Mouse (Mus musculus) hindbrain, embryonic 16.5 days (tissue): ENCODE data around the gene Ppp1r26. TPM values are rescaled to one million over a fixed set of nuclear protein-coding genes. Genes with fewer than 3 reads are reported as not detected.

Source experiments
- ATAC-seq: fragments of 200-750 bp; cut with Nextera tagmentation; 2 replicates; pipeline ENCODE4 v1.8.0; 2017; ENCODE audit warnings: moderate TSS enrichment, moderate library complexity
- H3K27ac ChIP-seq: fragments of 300-500 bp; sonication (generic); 2 replicates; pipeline ENCODE4 v1.5.1; 2014; ENCODE audit warnings: low read depth, mild to moderate bottlenecking, control low read depth, low read length, moderate library complexity
- H3K27me3 ChIP-seq: fragments of 300-500 bp; sonication (generic); replicated peaks from 2 replicates; pipeline ENCODE4 v1.6.1; 2014; ENCODE audit warnings: low read length; ENCODE audit not compliant: control insufficient read depth, insufficient read depth
- H3K36me3 ChIP-seq: fragments of 300-500 bp; sonication (generic); 2 replicates; pipeline ENCODE4 v1.6.1; 2014; ENCODE audit warnings: mild to moderate bottlenecking, low read length, moderate library complexity, mixed read lengths; ENCODE audit not compliant: control insufficient read depth, insufficient read depth
- H3K4me1 ChIP-seq: fragments of 300-500 bp; sonication (generic); 2 replicates; pipeline ENCODE4 v1.6.1; 2014; ENCODE audit warnings: low read depth, low read length; ENCODE audit not compliant: control insufficient read depth, insufficient read depth
- H3K4me2 ChIP-seq: fragments of 300-500 bp; sonication (generic); 2 replicates; pipeline ENCODE4 v1.6.1; 2014; ENCODE audit warnings: mild to moderate bottlenecking, low read length, control low read depth, moderate library complexity
- H3K4me3 ChIP-seq: fragments of 300-500 bp; sonication (generic); 2 replicates; pipeline ENCODE4 v1.5.1; 2014; ENCODE audit warnings: mild to moderate bottlenecking, low read length, control low read depth, moderate library complexity
- H3K9ac ChIP-seq: fragments of 300-500 bp; sonication (generic); 2 replicates; pipeline ENCODE4 v1.6.1; 2014; ENCODE audit warnings: low read depth, mild to moderate bottlenecking, control low read depth, low read length, moderate library complexity
- H3K9me3 ChIP-seq: fragments of 300-500 bp; sonication (generic); 2 replicates; pipeline ENCODE4 v1.6.1; 2014; ENCODE audit warnings: mild to moderate bottlenecking, low read length, moderate library complexity; ENCODE audit not compliant: control insufficient read depth
- WGBS: fragments of 180-500 bp; shearing (Covaris S2); extraction: QIAGEN DNeasy Blood & Tissue Kit; methylation state at CpG from one replicate; pipeline ENCODE4 v1.1.7; 2014; 5-methylcytosine and 5-hydroxymethylcytosine counted together
- polyA plus RNA-seq: library from polyadenylated mRNA; unstranded; fragments of >200 nt; fragmentation: Nextera tagmentation; extraction: Ambion mirVana; gene quantifications from 2 replicates; pipeline ENCODE4 v1.2.1, GENCODE M21; 2015

Ppp1r26 gene
- polyA plus RNA-seq, 1 experiment from 2014 or later: 14.5 TPM

- Histone ChIP-seq H3K27me3 (no peaks in the 10 kb centered on the region), H3K27ac (no peak overlapping the region), H3K4me1 (no peaks in the 10 kb centered on the region), H3K4me2 (no peak overlapping the region), H3K4me3 (no peak overlapping the region), H3K9me3 (no peaks in the 10 kb centered on the region), H3K9ac (no peak overlapping the region), H3K36me3 (no peaks in the 10 kb centered on the region)
- WGBS: 91% methylated on average over 10 of the region's 10 CpGs
- ATAC-seq: no peak
These were observed 56.4 kb downstream of the Ppp1r26 start for GRCm38 (mm10) chr2:28502987-28503386.

- Histone ChIP-seq H3K9me3 (no peaks in the 10 kb centered on the region), H3K36me3 (no peaks in the 10 kb centered on the region), H3K27me3 (no peaks in the 10 kb centered on the region), H3K4me2 (no peak overlapping the region), H3K4me3 (no peak overlapping the region), H3K9ac (no peak overlapping the region), H3K4me1 (no peaks in the 10 kb centered on the region), H3K27ac (no peak overlapping the region)
- WGBS: 91% methylated on average over 13 of the region's 13 CpGs
- no peak for ATAC-seq
These were observed 58.1 kb downstream of the Ppp1r26 start for GRCm38 (mm10) chr2:28504676-28505075.

Other genes with a start within 250 kb of the Ppp1r26 start
- 3.0 and 4.5 TPM in 2 replicates for gene 1700007K13Rik, start 19.5 kb downstream of the Ppp1r26 start, polyA plus RNA-seq
- 48.2 and 51.4 TPM in 2 replicates for gene Mrps2, start 21.3 kb downstream of the Ppp1r26 start, polyA plus RNA-seq
- gene Gbgt1, start 50.1 kb downstream of the Ppp1r26 start, polyA plus RNA-seq: 1.7 and 2.0 TPM in 2 replicates
- 2.5 and 2.6 TPM in 2 replicates for gene Gm10134, start 59.3 kb downstream of the Ppp1r26 start, polyA plus RNA-seq
- 75.0 and 84.9 TPM in 2 replicates for gene Ralgds, start 66.3 kb downstream of the Ppp1r26 start, polyA plus RNA-seq
- gene Cel, start 116.6 kb downstream of the Ppp1r26 start, polyA plus RNA-seq: not detected in 2 replicates
- gene Gtf3c5, start 137.0 kb downstream of the Ppp1r26 start, polyA plus RNA-seq: 39.5 and 44.1 TPM in 2 replicates
- not detected in 2 replicates for gene Gfi1b, start 175.2 kb downstream of the Ppp1r26 start, polyA plus RNA-seq
- gene Tsc1, start 194.4 kb downstream of the Ppp1r26 start, polyA plus RNA-seq: 28.8 and 30.6 TPM in 2 replicates